Mouse (Mus musculus) brown adipose tissue, adult 24 weeks (tissue): Measurements from ENCODE around the gene Nagk. TPM values are rescaled to one million over a fixed set of nuclear protein-coding genes. Genes with fewer than 3 reads are reported as not detected.

ENCODE experiments used
- H3K27ac ChIP-seq: fragments of 200-500 bp; replicated peaks from 2 replicates; pipeline ENCODE4 v1.5.1; 2012; ENCODE audit warnings: low read depth, mild to moderate bottlenecking, low read length
- H3K4me1 ChIP-seq: fragments of 200-500 bp; 2 replicates; pipeline ENCODE4 v1.6.1; 2012; ENCODE audit warnings: low read length, mixed read lengths; ENCODE audit not compliant: control insufficient read depth, insufficient read depth, insufficient read length
- H3K4me3 ChIP-seq: fragments of 200-500 bp; 2 replicates; pipeline ENCODE4 v1.5.1; 2012; ENCODE audit warnings: low read depth, mild to moderate bottlenecking, low read length, moderate library complexity; ENCODE audit not compliant: insufficient read depth
- polyA plus RNA-seq: library from polyadenylated mRNA; stranded (reverse); fragments of >200 nt; gene quantifications from 2 replicates; pipeline ENCODE4 v1.2.4, GENCODE M21; 2012; ENCODE audit not compliant: missing spikeins, insufficient read depth, insufficient read length

Gene Nagk
- polyA plus RNA-seq, 1 experiment: 26.6 TPM

GRCm38 (mm10) chr6:83836826-83837225 is 42.0 kb downstream of the Nagk start:
- Histone ChIP-seq H3K4me3 (no peak overlapping the region), H3K4me1 (no peaks in the 10 kb centered on the region), H3K27ac (no peak overlapping the region)

DNA sequence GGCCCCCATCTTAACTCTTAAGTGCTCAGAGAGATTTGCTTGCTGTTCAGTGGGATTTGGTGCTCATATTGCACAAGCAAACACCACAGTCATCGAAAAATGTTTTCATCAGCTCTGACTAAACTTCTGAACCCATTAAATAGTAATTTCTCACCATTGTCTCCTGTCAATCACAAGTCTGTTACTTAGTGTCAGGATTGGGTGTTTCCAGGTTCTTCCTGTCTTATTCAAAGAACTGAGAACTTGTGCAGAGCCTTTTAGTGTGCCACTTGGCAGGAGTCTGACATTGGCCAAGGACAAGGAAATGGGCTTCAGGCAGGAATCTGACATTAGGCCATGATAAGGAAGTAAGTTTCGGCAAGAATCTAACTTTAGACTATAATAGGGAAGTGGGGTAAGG is 43.3 kb downstream of the Nagk start:
- H3K4me3 ChIP-seq: no peak overlapping the region
- no peaks in the 10 kb centered on the region for H3K4me1 ChIP-seq
- no peak overlapping the region for H3K27ac ChIP-seq

DNA sequence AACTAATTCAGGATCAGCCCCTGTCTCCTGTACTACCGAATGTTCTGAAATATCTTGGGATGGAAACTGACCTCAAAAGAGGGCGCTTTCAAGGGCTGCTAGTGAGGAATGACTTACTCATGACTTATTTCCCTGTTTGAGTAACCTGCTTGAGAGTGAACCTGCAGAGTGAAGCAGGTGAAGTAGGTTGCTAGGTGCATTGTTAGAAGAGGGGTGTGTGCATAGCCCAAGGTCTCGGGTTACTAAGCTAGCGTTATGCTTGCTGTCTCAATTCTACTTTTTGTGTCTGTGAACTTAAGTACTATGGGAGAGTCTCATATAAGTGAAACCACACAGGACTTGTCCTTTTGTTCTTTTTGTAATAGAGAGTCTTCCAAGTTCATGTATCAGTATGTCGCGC is 45.3 kb downstream of the Nagk start:
- H3K27ac ChIP-seq: no peak overlapping the region
- no peaks in the 10 kb centered on the region for H3K4me1 ChIP-seq
- no peak overlapping the region for H3K4me3 ChIP-seq

- Histone ChIP-seq H3K4me1 (no peaks in the 10 kb centered on the region), H3K27ac (no peak overlapping the region), H3K4me3 (no peak overlapping the region)
Measured at GRCm38 (mm10) chr6:83844913-83845312, 50.1 kb downstream of the Nagk start.

GRCm38 (mm10) chr6:83846141-83846540 is 51.4 kb downstream of the Nagk start:
- Histone ChIP-seq H3K27ac (no peak overlapping the region), H3K4me1 (no peaks in the 10 kb centered on the region), H3K4me3 (no peak overlapping the region)

DNA sequence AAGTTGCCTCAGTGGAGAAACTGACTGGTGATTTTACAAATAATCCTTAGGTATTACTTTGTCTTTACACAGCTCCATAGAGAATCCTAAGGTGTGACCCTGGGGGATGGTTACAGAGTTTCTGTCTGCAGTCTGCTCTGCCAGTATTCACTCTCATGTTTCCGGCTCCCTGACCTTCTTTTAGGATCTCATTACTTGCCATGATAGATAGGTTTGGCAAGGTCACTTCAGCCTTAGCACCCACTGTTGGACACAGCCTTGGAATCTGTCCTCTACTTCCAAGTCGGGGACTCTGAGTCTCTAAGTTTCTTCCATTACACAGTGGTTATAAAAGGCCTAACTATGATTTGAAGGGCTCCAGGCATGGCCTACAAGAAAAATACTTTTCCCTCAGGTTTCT is 54.7 kb downstream of the Nagk start:
- H3K27ac ChIP-seq: no peak overlapping the region
- H3K4me3 ChIP-seq: no peak overlapping the region
- no peaks in the 10 kb centered on the region for H3K4me1 ChIP-seq

Other genes with a start within 250 kb of the Nagk start
- 15.4 and 16.4 TPM in 2 replicates for gene Stambp, start 222.3 kb upstream of the Nagk start, polyA plus RNA-seq
- not detected in 2 replicates for gene Clec4f, start 138.8 kb upstream of the Nagk start, polyA plus RNA-seq
- gene Cd207, start 117.1 kb upstream of the Nagk start, polyA plus RNA-seq: not detected in 2 replicates
- gene Vax2, start 83.7 kb upstream of the Nagk start, polyA plus RNA-seq: not detected in 2 replicates
- gene Atp6v1b1, start 52.0 kb upstream of the Nagk start, polyA plus RNA-seq: not detected in 2 replicates
- gene Ankrd53, start 32.3 kb upstream of the Nagk start, polyA plus RNA-seq: not detected in 2 replicates
- 41.1 and 53.2 TPM in 2 replicates for gene Tex261, start 19.2 kb upstream of the Nagk start, polyA plus RNA-seq
- gene Paip2b, start 36.8 kb downstream of the Nagk start, polyA plus RNA-seq: 15.6 and 17.2 TPM in 2 replicates
- 28.2 and 48.0 TPM in 2 replicates for gene Zfp638, start 72.1 kb downstream of the Nagk start, polyA plus RNA-seq
- gene Dysf, start 213.6 kb downstream of the Nagk start, polyA plus RNA-seq: 13.8 and 22.9 TPM in 2 replicates